Mouse (Mus musculus) myocyte (in vitro differentiated cells): ENCODE results near the gene Ugt1a7c. TPM values are rescaled to one million over a fixed set of nuclear protein-coding genes. Genes with fewer than 3 reads are reported as not detected.

Experiments
- H3K27me3 ChIP-seq: one replicate; pipeline ENCODE4 v1.6.1; 2011; ENCODE audit not compliant: control insufficient read depth, insufficient read depth, insufficient read length
- H3K36me3 ChIP-seq: one replicate; pipeline ENCODE4 v1.6.1; 2011; ENCODE audit not compliant: control insufficient read depth, insufficient read depth
- H3K4me2 ChIP-seq: one replicate; pipeline ENCODE4 v1.6.1; 2011; ENCODE audit warnings: low read depth, control low read depth
- H3K4me3 ChIP-seq: one replicate; pipeline ENCODE4 v1.5.1; 2011; ENCODE audit warnings: mild to moderate bottlenecking, control low read depth, moderate library complexity
- H3K79me2 ChIP-seq: one replicate; pipeline ENCODE4 v1.6.1; 2011; ENCODE audit not compliant: control insufficient read depth, insufficient read depth
- H3ac ChIP-seq: one replicate; pipeline ENCODE4 v1.6.1; 2011; ENCODE audit not compliant: control insufficient read depth, insufficient read length
- CEBPB ChIP-seq: IDR thresholded peaks from 2 replicates; pipeline ENCODE4 v1.6.1; 2011; ENCODE audit warnings: mild to moderate bottlenecking, moderate library complexity; ENCODE audit not compliant: poor library complexity, insufficient read depth, severe bottlenecking
- E2F4 ChIP-seq: IDR thresholded peaks from one replicate; pipeline ENCODE4 v1.6.1; 2011; ENCODE audit warnings: mild to moderate bottlenecking, control low read depth, moderate library complexity; ENCODE audit not compliant: insufficient read depth
- MAX ChIP-seq: IDR thresholded peaks from one replicate; pipeline ENCODE4 v1.6.1; 2011; ENCODE audit warnings: low read depth, mild to moderate bottlenecking, control low read depth
- MYOD1 ChIP-seq, 3 experiments: IDR thresholded peaks; one replicate each; pipeline ENCODE4 v1.6.1; 2011; ENCODE audit warnings: control low read depth in 2 of 3, low read depth in 2 of 3, mild to moderate bottlenecking in 2 of 3, moderate library complexity in 1 of 3; ENCODE audit not compliant: insufficient read length in 2 of 3, control insufficient read depth in 1 of 3
- MYOG ChIP-seq, 3 experiments: IDR thresholded peaks; one replicate each; pipeline ENCODE4 v1.6.1; 2011; ENCODE audit warnings: control low read depth in 2 of 3, low read depth in 2 of 3, mild to moderate bottlenecking in 2 of 3; ENCODE audit not compliant: insufficient read length in 2 of 3, control insufficient read depth in 1 of 3, insufficient read depth in 1 of 3
- POLR2A ChIP-seq: IDR thresholded peaks from one replicate; pipeline ENCODE4 v1.6.1; 2011; ENCODE audit warnings: low read depth, mild to moderate bottlenecking, control low read depth, moderate library complexity; ENCODE audit not compliant: insufficient read length
- POLR2AphosphoS2 ChIP-seq: IDR thresholded peaks from one replicate; pipeline ENCODE4 v1.6.1; 2011; ENCODE audit warnings: low read depth, control low read depth; ENCODE audit not compliant: insufficient read length
- REST ChIP-seq: IDR thresholded peaks from one replicate; pipeline ENCODE4 v1.6.1; 2011; ENCODE audit warnings: mild to moderate bottlenecking, control low read depth, moderate library complexity; ENCODE audit not compliant: insufficient read depth, insufficient read length
- SRF ChIP-seq: IDR thresholded peaks from one replicate; pipeline ENCODE4 v1.6.1; 2011; ENCODE audit warnings: low read depth; ENCODE audit not compliant: control insufficient read depth, insufficient read length
- TCF12 ChIP-seq: IDR thresholded peaks from one replicate; pipeline ENCODE4 v1.6.1; 2011; ENCODE audit warnings: mild to moderate bottlenecking, control low read depth; ENCODE audit not compliant: poor library complexity, insufficient read depth, severe bottlenecking
- TCF3 ChIP-seq: IDR thresholded peaks from one replicate; pipeline ENCODE4 v1.6.1; 2011; ENCODE audit warnings: low read depth, control low read depth; ENCODE audit not compliant: insufficient read length
- USF1 ChIP-seq: IDR thresholded peaks from one replicate; pipeline ENCODE4 v1.6.1; 2011; ENCODE audit warnings: low read depth, mild to moderate bottlenecking, control low read depth, moderate library complexity
- polyA plus RNA-seq: library from polyadenylated mRNA; unstranded; fragments of >200 nt; fragmentation: generic; extraction: Trizol; gene quantifications from one replicate; pipeline ENCODE4 v1.2.1, GENCODE M21; 2012; ENCODE audit warnings: missing spikeins

Gene Ugt1a7c
- polyA plus RNA-seq, 1 experiment = 0.18 TPM

DNA sequence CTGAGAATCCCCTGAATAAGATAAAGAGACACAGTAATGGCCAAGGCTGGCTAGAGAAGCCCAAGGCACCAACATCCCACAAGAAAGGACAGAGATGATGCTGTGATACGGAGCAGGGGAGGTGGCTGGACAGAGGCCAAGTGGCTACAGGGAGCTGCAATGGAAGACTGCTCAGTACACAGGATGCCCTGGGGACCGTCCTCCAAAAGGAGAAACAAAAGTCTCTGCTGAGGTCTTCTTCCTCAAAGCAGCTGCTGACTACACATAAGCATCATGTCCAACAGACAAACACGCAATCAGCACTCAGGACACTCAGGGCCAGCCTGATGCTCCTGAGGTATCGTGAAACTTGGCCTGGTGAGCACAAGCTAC is 170.0 kb downstream of the Ugt1a7c start:
- Histone ChIP-seq H3K4me2 (no peak overlapping the region), H3K4me3 (no peak overlapping the region), H3K79me2 (no peaks in the 10 kb centered on the region), H3ac (no peak overlapping the region), H3K36me3 (peaks cover 65% of the 10 kb centered on the region), H3K27me3 (no peaks in the 10 kb centered on the region)
- no peak for TF ChIP-seq TCF12
- TF ChIP-seq SRF = no peak
- no peak for TF ChIP-seq POLR2A

DNA sequence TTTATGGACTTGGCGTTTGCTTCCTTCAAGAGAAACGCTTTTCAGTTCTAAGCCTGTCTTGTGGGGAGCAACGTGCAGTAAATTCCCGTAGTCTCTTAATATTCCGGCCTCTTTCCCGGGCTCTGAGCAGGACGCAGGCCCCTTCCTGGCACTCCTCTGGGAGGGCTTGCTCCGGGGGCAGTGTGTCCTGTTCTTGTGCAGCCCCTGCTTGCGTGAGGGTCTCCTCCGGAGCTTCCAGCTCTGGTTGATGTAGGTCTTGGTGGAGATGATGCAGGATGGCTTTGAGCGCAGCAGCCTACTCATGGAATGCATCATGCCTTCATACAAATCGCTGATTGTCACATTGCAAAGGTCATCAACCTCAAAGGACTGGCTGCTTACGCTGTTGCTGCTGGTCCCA is 171.3 kb downstream of the Ugt1a7c start:
- no peaks in the 10 kb centered on the region for H3K27me3 ChIP-seq
- H3K36me3 ChIP-seq = peaks cover 66% of the 10 kb centered on the region
- H3K4me2 ChIP-seq = no peak overlapping the region
- H3K79me2 ChIP-seq = no peaks in the 10 kb centered on the region
- no peak overlapping the region for H3K4me3 ChIP-seq
- no peak overlapping the region for H3ac ChIP-seq
- TF ChIP-seq POLR2AphosphoS2 (no peak), MYOD1 (IDR thresholded peaks at IDR 0.05; ENCODE audit: control insufficient read depth in 1 of 3, insufficient read length in 2 of 3, low read depth in 2 of 3) (no peak), USF1 (no peak), CEBPB (no peak), REST (no peak), TCF12 (no peak), MYOG (IDR thresholded peaks at IDR 0.05; ENCODE audit: control insufficient read depth in 1 of 3, insufficient read depth in 1 of 3, insufficient read length in 2 of 3, low read depth in 2 of 3) (no peak), E2F4 (no peak), TCF3 (no peak), MAX (no peak), SRF (no peak), POLR2A (no peak)

DNA sequence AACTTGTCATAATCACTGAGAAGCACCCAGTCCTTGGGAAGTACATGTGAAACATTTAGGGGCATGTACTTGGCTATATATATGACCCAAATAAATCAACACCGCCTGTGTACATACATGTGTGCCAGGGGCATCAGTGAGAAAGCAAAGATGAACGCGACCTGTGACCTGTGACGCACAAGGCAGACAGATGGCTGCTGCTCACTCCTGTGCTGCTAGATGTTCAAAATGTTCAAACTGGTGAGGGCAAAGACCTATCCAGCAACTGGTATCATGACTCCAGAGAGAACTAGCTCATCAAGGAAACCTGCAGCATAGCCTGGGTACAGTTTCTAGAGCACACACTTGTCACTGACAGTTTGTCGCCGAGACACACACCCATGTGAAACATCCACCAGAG is 172.6 kb downstream of the Ugt1a7c start:
- Histone ChIP-seq H3K36me3 (peaks cover 75% of the 10 kb centered on the region), H3K4me2 (peak overlapping the region; percentile 19), H3K27me3 (no peaks in the 10 kb centered on the region), H3K79me2 (no peaks in the 10 kb centered on the region), H3K4me3 (no peak overlapping the region), H3ac (no peak overlapping the region)
- TF ChIP-seq POLR2A (no peak), USF1 (no peak), MYOG (IDR thresholded peaks at IDR 0.05; ENCODE audit: control insufficient read depth in 1 of 3, insufficient read depth in 1 of 3, insufficient read length in 2 of 3, low read depth in 2 of 3) (no peak), CEBPB (no peak)

DNA sequence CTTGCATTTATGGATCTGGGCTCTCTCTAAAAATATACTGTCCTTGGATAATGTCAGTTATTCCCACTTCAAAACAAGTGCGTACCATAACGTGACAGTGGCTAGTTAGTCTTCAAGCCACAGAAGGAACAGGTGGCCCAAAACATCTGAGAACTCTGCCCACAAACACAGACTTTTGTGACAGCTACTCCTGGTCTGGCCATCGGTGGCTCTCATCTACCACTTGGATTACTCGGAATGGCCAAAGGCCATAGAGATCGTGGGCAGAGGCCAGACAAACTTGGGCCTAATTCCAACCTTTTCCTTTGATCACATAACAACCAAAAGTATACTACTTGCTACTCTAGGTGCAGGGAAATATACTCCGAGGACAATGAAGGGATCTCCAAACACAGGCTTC is 173.2 kb downstream of the Ugt1a7c start:
- TF ChIP-seq MYOD1 (IDR thresholded peaks at IDR 0.05; ENCODE audit: control insufficient read depth in 1 of 3, insufficient read length in 2 of 3, low read depth in 2 of 3) = peak in 1 of 3 experiments; percentile 39
- TF ChIP-seq MYOG (IDR thresholded peaks at IDR 0.05; ENCODE audit: control insufficient read depth in 1 of 3, insufficient read depth in 1 of 3, insufficient read length in 2 of 3, low read depth in 2 of 3) = peak in 1 of 3 experiments; percentile 76
- no peak for TF ChIP-seq SRF
- no peak for TF ChIP-seq POLR2AphosphoS2
- no peak for TF ChIP-seq POLR2A
- TF ChIP-seq USF1 = no peak
- TF ChIP-seq MAX = no peak
- no peak for TF ChIP-seq E2F4
- no peak for TF ChIP-seq REST
- TF ChIP-seq CEBPB = no peak
- TF ChIP-seq TCF12 = peak; percentile 86
- no peak for TF ChIP-seq TCF3
- H3K27me3 ChIP-seq = no peaks in the 10 kb centered on the region
- H3K36me3 ChIP-seq = peaks cover 70% of the 10 kb centered on the region
- no peak overlapping the region for H3K4me3 ChIP-seq
- no peaks in the 10 kb centered on the region for H3K79me2 ChIP-seq
- no peak overlapping the region for H3ac ChIP-seq
- no peak overlapping the region for H3K4me2 ChIP-seq

Other genes with a start within 250 kb of the Ugt1a7c start
- 59.3 TPM for gene Dgkd, start 241.8 kb upstream of the Ugt1a7c start, polyA plus RNA-seq
- 9.5 TPM for gene Usp40, start 86.5 kb upstream of the Ugt1a7c start, polyA plus RNA-seq
- not detected for gene Ugt1a10, start 39.7 kb upstream of the Ugt1a7c start, polyA plus RNA-seq
- gene Ugt1a9, start 24.3 kb upstream of the Ugt1a7c start, polyA plus RNA-seq = not detected
- gene Ugt1a8, start 7.2 kb upstream of the Ugt1a7c start, polyA plus RNA-seq = not detected
- gene Ugt1a6b, start 8.2 kb downstream of the Ugt1a7c start, polyA plus RNA-seq = 0.04 TPM
- 8.9 TPM for gene Ugt1a6a, start 39.7 kb downstream of the Ugt1a7c start, polyA plus RNA-seq
- not detected for gene Ugt1a5, start 71.0 kb downstream of the Ugt1a7c start, polyA plus RNA-seq
- 0.05 TPM for gene Ugt1a2, start 105.5 kb downstream of the Ugt1a7c start, polyA plus RNA-seq
- not detected for gene Dnajb3, start 110.7 kb downstream of the Ugt1a7c start, polyA plus RNA-seq
- not detected for gene Ugt1a1, start 116.9 kb downstream of the Ugt1a7c start, polyA plus RNA-seq
- gene Mroh2a, start 131.9 kb downstream of the Ugt1a7c start, polyA plus RNA-seq = 1.4 TPM
- gene Hjurp, start 182.6 kb downstream of the Ugt1a7c start, polyA plus RNA-seq = 37.7 TPM
- gene Trpm8, start 182.6 kb downstream of the Ugt1a7c start, polyA plus RNA-seq = 0.02 TPM